Mouse (Mus musculus) left cerebral cortex, adult 18-20 months (tissue): ENCODE data around the gene Ncbp3. TPM values are rescaled to one million over a fixed set of nuclear protein-coding genes. Genes with fewer than 3 reads are reported as not detected.
A peak's percentile ranks its signal among the peaks of the same experiment; 100 is the strongest.

Experiments
- DNase-seq, 2 experiments: peaks; one replicate each; pipeline ENCODE4 v3.0.0; 2021 to 2022; ENCODE audit warnings: low spot score in 2 of 2, mixed read lengths in 1 of 2
- long read RNA-seq, 2 experiments: library from polyadenylated mRNA; stranded (forward); transcript quantifications; one replicate each; pipeline ENCODE4 v2.0.0; 2021
- total RNA-seq, 2 experiments: library from RNA; stranded (reverse); gene quantifications; 2 replicates each; pipeline ENCODE4 v1.2.3; 2021

Gene Ncbp3
- total RNA-seq = 1 to 10 TPM; 9.1 to 9.8 TPM
- long read RNA-seq, experiment 1, full-length matches to known transcripts = 8 of 12 reads
- long read RNA-seq, experiment 1, partial matches to known transcripts = 3 of 12 reads
- long read RNA-seq, experiment 1, other reads (novel, unspliced or antisense) = 1 of 12 reads
- long read RNA-seq, experiment 2, full-length matches to known transcripts = 7 of 11 reads
- long read RNA-seq, experiment 2, partial matches to known transcripts = 1 of 11 reads
- long read RNA-seq, experiment 2, other reads (novel, unspliced or antisense) = 3 of 11 reads

DNA sequence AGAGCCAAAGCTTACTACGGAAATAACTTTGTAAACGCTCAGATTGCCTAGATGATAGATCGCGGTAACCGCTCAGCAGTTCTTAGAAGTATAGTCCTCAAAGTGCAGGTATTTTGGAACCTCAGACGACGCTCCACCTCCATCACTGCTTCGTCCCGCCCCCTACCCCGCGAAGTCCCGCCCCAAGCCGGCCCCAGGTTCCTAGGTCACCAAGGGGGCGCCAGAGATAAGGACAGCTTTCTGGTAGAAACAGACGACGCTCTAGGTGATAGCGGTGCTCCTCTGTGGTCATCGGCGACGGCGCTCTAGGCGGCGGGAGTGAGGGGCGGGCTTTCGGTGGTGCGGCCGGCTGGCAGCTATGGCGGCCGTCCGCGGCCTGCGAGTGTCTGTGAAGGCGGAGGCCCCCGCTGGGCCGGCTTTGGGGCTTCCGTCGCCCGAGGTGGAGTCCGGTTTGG, at the start of gene Ncbp3:
TSS of gene Ncbp3 (plus strand) at position 242 of the 455 bp plus-strand sequence.
- DNase-seq = peak; percentile 95 to 98

DNA sequence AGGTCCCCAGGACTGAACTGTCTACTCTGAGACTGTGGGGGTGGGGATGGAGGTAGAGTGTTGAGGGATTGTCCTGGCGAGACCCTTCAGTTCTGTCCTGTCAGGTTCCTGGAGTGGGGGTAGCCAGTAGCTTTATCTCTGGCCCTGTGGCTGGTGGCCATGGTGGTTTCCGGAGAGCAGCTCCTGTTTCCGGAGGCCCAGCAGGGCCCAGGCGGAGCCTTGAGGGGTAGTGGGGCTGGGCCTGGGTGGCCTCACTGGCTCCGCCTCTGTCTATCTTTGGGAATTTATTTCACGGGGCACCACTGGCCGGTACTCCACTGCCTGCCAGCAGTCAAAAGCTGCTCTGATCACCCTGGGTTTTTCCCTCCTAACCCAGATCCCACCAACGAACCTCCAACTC, 48.8 kb upstream of the Ncbp3 start, which contains the start of gene P2rx1:
TSS of gene P2rx1 (plus strand) at position 333 of the 400 bp plus-strand sequence.
- DNase-seq = no peak

DNA sequence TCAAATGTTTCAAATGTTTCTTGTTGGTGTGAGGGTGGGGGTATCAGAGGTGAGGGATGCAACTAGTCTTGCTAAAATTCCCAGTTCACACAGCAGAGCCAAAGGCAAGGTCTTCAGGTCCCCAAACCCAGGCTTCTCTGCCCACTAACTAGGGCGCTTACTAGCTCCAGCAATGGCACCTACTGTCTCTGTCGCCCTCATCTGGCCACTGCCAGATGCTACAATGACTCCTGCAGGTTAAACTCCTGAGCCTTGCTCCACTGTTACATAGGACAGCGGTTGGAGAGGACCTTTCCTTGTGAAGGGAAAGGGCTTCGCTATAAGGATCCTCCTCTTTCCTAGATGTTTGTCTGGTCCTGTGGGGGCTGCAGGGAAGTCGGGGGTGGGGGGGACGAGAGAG, 46.6 kb upstream of the Ncbp3 start:
- DNase-seq = peak; percentile 67 to 75

DNA sequence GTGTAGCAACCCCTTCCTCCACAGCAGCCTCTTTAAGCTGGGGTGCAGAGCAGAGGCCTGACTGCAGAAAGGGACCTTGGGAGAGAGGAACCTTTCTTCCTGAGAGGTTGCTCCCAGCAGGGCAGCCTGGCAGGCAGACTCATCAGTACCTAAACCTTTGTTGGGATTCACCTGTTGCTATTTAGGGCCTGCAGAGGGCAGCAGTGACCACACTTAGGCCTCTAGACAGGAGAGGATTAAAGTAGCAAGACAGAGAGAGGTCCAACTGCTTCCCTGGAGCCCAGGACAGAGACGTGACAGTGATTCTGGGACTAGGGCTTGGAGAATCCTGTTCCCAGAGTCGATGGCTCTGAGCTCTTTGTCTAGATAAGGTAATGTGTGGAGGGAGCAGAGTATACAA, 41.2 kb upstream of the Ncbp3 start:
- DNase-seq = peak in 1 of 2 experiments; percentile 39

DNA sequence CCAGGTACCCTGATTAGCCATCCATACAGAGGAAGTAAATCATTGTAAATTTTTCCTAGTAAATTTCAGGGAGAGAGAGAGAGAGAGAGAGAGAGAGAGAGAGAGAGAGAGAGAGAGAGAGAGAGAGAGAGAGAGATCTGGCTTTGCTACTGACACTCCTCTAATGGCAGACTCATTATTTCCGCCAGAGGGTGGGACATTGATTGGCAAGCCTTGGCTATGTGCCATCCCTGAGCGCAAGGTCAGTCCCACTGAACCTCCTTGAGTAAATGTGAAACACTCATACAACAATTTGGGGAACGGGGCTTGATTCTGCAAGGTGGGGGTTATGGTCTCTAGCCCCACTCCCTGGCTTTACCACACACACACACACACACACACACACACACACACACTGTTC, 40.5 kb upstream of the Ncbp3 start:
- DNase-seq = no peak

DNA sequence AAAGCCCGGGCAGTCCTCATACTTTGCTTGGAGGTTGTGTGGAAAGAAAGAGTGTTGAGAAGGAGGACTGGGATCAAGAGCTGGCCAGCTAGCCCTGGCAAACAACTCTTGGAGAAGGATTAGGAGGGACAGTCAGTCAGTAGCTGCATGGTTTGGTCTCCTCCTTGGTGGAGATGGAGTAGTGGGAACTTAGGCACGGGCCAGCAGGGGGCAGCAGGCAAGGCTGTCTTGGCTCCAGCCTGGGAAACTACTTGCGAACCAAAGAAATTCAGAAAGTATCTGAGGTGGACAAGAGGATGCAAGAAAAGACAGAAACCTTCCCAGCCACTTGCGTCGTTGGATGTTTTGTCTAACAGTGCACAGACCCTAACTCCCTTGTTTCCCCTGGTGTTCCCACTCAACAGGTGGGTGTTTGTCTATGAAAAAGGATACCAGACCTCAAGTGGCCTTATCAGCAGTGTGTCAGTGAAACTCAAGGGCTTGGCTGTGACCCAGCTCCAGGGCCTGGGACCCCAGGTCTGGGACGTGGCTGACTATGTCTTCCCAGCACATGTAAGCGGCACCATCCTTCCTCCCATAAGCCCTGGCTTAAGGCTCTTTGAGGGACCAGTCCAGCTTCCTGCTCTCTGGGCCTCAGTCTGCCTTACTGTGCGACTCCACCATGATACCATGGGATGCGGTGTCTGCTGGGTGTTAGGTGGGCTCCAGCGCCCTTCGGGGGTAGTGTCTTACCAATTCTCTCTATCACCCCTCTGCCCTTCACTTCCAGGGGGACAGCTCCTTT, 39.7 kb upstream of the Ncbp3 start:
- peak; percentile 53 to 66 for DNase-seq

- DNase-seq = no peak
Observed at GRCm38 (mm10) chr11:73008826-73009225, 38.8 kb upstream of the Ncbp3 start.

DNA sequence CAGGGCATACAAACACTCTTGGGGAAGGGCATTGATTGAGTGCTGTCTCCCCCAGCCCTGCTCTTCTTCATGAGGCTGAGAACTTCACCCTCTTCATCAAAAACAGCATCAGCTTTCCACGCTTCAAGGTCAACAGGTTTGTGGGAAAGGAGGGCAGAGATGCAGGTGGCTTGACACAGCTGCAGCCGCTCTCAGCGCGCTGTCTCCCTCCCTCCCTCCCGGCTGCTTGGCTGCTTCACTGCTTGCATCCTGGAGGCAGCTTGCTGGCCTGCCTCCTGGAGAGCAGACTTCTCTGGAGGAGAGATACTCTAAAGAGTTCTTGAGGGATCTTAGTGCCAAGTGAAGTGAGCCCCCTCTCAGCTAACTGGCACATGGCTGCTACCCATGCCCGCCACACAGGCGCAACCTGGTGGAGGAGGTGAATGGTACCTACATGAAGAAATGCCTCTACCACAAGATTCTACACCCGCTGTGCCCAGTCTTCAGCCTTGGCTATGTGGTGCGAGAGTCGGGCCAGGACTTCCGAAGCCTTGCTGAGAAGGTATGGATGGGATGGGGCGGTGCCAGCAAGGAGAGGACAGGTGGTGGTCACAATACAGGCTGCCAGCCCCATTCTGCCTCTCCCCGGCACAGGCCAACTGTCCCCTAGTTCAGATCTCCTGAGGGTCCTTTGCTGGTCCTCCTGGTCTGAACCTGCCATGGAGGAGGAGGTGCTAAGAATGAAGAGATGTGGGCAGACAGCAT, 37.9 kb upstream of the Ncbp3 start:
- no peak for DNase-seq

- DNase-seq = no peak
Observed at GRCm38 (mm10) chr11:73013981-73014380, 33.6 kb upstream of the Ncbp3 start.

- peak; percentile 49 to 76 for DNase-seq
Observed at GRCm38 (mm10) chr11:73014831-73015344, 32.7 kb upstream of the Ncbp3 start.

DNA sequence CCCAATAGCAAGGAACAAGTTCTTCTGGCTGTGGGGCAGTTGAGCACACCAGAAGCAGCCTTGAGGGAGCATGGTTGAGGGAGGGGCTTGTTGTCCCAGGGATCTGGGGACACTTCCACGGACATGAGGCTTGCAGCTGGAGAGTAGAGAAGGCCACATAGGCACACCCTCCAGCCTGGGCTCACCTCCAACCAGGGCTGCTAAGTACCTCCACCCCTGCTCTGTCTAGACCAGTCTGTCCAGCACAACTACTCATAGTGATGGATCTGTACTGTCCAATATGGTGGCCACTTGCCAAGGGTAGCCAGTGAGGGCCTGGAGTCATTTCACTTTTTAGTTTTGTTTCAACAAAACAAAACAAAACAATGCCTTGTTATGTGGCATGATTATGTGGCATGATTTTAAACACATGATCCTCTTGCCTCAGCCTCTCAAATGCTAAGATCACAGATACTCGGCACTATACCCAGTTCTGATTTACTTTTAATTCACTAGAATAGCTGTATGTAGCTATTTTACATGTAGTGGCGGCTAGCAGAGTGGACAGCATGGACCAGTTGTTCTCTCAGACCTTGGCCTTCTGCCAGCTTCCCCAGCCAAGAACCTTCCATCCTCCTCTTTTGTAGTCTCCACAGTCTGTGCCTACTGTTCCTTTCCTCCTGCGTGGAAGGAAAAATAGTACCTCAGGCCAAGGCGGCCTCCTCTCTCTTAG, 32.0 kb upstream of the Ncbp3 start:
- peak; percentile 55 to 65 for DNase-seq

DNA sequence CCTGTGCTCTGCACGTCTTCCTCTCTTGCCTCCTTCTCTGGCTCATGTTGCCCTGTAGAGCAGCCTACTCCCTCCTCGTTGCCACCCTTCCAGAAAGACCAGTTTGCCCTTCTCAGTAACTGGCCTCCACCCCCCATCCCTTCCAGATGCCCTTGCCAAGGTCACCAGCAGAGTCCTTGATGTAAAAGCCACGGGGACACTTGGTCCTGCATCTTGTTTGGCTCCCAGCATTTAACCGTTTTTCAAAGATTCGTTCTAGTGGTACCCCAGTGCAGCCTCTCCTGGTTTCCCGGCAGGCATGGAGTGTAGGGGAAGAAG, 31.5 kb upstream of the Ncbp3 start:
- no peak for DNase-seq

DNA sequence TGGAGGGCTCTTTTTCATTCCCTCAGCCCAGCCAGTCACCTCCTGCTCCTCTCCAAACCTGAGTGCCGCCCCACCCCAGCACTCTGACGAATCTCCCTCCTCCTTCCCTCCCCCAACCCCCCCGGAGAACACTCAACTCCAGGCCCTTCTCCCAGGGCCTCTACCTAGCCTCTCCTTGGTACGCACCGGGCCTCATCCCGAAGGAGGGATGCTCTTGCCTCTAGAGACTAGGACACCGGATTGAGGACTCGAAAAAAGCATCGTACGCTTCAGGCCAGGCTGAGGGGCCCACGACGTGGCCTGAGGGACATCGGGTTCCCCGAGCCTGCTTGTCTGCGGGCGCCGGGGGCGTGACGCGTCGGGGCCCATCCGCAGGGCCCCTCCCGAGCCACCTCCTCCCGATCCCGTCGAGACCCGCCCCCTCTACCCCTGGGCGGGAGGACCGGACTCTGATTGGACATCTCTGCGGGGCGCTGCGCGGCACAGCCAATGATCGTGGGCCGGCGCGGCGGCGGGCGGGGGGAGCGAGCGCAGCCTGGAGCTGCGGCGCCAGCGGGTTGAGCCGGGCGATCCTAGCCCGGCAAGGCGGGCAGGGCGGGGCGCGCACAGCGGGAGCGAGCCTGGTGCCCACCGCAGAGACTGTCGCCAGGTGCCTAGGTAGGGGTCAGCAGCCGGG, 29.0 kb upstream of the Ncbp3 start, which contains the start of gene Camkk1:
TSS of gene Camkk1 (plus strand) at position 538 of the 676 bp plus-strand sequence.
- DNase-seq = peak; percentile 92 to 96

GRCm38 (mm10) chr11:73019147-73019795, 28.3 kb upstream of the Ncbp3 start:
- peak; percentile 81 to 89 for DNase-seq

DNA sequence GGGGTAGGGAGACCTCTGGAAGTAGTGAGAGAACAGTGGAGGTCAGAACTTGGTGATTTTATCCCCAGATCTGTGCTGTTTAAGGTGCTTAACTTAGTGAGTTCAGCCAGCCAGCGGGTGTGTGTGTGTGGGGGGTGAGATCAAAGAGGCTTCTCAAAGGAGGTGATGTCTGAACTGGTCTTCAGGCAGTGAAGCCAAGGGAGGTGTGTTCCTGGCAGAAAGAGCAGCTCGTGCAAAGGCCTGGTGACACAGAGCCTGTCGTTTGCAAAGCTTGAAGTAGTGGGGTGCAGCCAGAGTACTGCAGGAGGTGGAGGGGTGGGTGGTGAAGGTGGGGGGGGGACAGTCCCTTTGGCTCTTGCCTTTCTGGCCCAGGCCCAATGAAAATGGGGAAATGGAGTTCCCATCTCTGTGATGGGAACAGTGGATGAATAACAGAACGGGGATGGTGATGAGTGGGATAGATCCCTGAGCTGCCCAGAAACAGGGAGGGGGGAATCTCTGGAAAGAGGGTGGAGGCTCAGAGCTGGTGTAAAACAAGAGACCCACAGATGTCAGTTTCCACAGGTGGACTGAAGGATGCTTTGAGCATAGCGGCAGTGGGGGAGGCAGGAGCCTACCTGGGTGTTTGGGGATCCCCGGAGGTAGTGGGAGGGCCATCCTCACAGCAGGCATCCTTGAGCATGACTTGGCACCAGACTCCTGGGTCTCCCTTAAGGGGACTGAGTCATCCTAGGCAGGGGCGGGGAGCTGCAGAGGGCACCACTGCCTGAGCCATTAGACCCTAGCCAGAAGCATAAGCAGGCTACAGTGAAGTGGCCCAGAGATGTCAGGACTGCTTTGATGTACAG, 26.4 kb upstream of the Ncbp3 start:
- DNase-seq = peak; percentile 45 to 53

DNA sequence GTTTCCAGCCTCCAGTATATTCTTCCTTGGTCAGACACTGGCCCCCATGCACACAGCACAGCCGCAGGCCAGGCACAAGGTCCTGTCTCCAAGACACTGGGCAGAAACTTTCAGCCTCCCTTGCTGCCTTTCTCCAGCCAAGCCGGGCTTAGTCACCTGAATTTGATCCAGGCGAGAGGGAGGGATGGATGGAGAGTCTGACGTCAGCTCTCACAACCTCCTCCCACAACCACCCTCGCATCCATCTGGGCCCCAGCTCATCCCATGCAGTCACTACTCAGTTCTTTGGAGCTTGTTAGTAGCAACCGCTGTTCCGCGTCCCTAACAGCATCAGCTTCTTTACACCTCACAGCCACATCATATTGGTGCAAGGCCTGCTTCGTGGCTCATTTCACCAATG, 24.5 kb upstream of the Ncbp3 start:
- peak; percentile 92 for DNase-seq

DNA sequence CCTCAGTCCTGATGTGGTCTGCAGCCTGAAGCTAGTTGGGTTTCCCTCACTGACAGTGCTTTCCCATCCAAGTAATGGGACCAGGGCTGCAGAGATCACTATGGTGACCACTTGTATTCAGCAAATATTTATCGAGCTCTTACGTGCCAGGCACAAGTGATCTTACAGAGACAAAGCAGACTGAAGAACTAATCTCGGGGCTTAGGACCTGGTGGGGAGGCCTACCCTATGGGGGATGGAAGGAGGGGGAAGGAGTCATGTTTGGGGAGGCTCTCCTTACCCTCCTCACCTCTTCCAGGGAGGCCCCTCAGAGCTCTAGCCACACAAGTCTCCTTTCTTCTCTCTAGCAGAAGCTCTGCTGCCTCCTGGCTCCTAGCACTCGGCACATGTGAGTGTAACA, 23.8 kb upstream of the Ncbp3 start:
- DNase-seq = no peak

DNA sequence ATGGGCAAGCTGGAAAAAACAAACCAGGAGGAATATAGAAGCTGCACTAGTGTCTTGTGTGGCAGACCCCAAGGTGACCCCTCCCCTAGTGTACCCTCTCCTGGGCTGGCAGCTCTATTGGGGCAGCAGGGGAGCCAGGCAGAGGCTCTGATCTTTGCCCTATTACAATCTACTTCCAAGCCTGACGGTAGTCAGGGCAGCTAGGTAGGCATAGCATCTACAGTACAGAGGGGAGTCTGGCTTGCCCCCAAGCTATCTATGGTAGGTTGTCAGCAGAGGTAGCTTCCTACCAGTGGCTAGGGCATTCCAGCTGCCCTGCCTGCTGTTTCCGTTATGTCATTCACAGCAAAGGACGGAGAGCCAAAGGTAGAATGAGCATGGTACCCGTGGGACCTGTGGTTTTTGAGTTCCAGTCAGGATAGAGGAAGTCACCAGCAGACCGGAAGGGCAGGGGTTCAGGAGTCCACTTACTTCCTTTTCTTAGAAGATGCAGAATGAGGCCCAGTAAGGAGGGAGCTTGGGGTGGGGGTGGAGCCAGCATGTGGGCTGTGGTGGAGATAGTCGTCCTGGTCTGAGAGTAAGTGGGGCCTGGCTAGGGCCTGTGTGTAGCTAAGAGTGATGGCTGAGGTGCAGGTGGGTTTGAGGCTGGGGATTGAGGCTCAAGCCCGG, 23.2 kb upstream of the Ncbp3 start:
- no peak for DNase-seq
